Mouse (Mus musculus) testis, postnatal 14 days (tissue): Measurements from ENCODE around the gene Tbc1d13.

Experiments used
- DNase-seq: peaks from one replicate; pipeline ENCODE4 v3.0.0; 2021; ENCODE audit warnings: low spot score

The Tbc1d13 gene

GRCm38 (mm10) chr2:30133613-30134377, at the start of gene Tbc1d13:
Gene Tbc1d13 (plus strand): TSS chr2:30133746.
- peak; percentile 94 for DNase-seq

DNA sequence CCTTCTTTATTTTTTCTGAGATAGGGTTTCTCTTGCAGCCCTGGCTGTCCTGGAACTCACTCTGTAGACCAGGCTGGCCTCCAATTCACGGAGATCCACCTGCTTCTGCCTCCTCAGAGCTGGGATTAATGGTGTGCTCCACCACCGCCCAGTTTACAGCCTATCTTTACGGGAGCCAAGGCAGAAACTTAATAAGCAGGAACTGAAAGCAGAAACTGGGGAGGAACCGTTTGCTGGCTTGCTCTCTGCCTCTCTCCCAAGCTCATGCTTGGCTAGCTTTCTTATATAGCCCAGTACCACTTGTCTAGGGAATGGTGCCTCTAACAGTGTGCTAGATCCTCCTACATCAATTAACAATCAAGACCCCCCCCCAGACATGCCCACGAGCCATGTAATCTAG, 49.4 kb upstream of the Tbc1d13 start:
- DNase-seq, result no peak

DNA sequence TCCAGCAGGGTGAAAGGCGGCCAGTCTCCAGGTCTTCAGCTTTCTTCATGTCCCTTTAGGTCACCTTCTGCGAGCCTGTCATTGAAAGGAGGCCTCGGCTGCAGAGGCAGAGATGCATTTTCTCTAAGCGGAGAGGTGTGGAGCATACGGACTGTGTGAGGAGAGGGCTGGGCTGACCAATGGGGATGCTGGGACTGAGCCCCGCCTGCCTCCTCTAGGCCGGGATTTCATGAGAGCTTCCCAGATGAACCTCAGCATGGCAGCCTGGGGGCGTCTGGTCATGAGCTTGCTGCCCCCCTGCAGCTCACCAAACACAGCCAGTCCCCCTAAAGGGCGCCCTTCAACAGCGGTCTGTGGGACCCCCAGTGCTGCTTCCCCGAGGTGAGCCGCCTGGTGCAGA, 48.9 kb upstream of the Tbc1d13 start:
- DNase-seq, result no peak

- no peak for DNase-seq
These were observed 46.2 kb upstream of the Tbc1d13 start for GRCm38 (mm10) chr2:30087310-30087709.

- DNase-seq, result no peak
These were observed 42.0 kb upstream of the Tbc1d13 start for GRCm38 (mm10) chr2:30091521-30091920.

- DNase-seq, result no peak
These were observed 41.1 kb upstream of the Tbc1d13 start for GRCm38 (mm10) chr2:30092280-30092918.

DNA sequence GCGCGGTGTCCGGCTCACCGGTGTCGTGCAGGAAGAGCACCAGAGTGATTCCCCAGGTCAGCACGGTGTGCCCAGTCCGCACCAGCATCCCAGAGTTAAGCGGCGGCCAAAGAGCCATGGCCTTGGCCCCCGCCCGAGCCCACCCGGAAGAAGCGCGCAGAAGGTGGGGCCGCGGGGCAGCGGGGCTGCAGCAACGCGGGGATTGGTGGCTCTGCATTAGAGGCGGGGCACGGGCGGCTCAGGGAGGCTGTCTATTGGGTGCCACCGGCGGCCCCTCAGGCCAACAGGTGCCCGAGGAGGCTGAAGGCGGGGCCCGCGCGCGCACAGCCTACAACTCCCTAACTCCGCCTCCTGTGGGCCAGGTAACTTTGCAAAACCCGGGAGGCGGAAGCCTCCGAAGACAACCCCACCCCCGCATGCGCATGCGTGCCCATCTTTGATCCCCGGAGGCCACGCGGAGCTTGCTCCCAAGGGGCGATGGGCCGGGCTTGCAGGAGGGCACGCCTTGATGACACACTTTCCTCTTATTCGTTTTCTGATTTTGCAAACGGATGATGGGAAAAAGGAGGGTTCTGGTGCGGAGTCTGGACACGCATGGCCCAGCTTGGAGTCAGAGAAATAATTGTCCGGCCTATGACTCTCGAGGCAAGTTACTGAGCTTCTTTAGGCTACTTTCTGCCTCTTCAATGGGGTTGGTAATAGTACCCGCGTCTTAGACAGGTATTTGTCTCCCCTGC, 39.9 kb upstream of the Tbc1d13 start, which contains the start of gene Zdhhc12:
TSS of gene Zdhhc12 (minus strand) at position 178 of the 737 bp plus-strand sequence.
- peak; percentile 96 for DNase-seq

DNA sequence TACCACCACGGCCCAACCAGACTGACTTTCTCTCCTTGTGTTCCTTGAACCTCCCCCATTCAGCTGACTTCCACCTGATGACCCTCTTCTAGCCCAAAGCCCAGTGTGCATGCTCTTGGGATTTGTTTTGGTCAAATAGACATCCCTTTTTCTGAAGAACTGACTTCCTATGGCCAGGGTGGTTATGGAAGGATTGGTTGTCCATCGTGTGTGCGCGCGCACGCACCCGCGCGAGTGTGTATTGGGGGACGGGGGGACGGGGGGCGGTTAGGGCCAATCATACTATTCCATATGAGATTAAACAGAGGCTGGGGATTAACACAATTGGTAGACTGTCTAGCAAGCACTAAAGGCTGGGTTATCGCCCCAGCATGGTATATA, 39.3 kb upstream of the Tbc1d13 start:
- no peak for DNase-seq

DNA sequence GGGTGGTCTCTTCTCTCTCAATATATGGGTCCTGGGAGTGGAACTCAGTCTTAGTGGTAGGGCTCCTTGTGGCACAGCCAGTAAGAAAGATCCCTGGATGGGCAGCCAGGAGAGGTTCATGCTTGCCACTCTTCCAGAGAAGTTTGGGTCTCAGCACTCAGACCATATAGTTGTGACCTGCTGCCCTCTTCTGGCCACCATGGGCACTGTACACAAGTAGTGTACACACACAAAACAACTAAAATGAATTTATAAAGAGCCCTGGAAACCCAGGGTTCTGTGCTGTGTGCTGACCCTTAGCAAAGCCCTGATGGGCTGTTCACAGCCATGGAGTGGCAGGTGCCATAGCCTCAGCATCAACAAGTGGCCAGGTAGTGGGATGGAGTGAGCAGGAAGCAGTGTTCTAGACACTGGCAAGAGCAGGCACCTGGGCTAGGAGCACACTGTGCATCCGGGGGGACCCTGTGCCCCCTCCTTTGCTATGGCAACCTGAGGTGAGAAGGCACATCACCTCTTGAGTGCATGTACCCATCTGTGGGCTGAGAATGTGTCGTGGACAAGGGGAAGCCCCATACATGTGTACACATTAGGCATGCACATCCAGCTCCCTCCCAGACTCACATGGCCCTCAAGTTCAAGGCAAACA, 37.5 kb upstream of the Tbc1d13 start:
- no peak for DNase-seq

DNA sequence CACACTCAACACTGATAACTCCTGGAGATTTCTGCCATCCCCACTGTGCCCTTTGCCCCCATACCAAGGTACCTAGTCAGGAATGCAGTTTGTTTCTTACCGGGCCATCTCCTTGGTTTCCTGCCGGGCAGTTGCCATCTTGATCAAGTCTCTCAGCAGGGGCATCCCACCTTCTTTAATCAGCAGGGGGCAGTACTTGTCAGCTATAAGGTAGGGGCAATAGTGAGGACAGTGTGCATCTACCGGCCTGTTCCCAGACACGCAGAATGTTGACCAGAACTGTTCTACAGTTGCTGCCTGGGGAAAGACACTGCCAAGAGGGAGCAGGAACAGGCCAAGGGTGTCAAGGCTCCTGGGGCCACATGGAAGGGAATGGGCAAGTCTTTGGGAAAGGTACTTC, 33.3 kb upstream of the Tbc1d13 start:
- no peak for DNase-seq

GRCm38 (mm10) chr2:30106364-30106763, 27.2 kb upstream of the Tbc1d13 start:
- DNase-seq, result no peak

GRCm38 (mm10) chr2:30107646-30108045, 25.9 kb upstream of the Tbc1d13 start:
- DNase-seq, result no peak

GRCm38 (mm10) chr2:30108260-30108659, 25.3 kb upstream of the Tbc1d13 start:
- DNase-seq, result no peak

DNA sequence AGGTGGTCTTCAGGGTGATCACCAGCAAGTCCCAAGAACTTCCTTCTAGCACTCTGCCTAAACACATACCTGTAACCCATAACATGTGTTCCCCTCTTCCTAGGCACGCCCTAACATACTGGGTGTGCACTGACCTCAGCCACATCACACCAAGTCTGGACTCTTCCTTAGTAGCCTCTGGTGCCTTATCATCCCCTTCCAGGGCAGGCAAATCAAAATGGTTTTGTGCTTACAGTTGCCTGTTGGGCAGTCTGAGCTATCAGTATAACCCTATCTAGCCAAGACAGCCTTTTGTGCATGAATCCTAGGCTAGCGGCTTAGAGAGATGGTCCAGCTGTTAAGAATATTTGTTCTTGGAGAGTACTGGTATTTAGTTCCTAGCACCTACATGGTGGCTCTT, 22.0 kb upstream of the Tbc1d13 start:
- no peak for DNase-seq

- DNase-seq, result no peak
These were observed 21.0 kb upstream of the Tbc1d13 start for GRCm38 (mm10) chr2:30112564-30112963.

DNA sequence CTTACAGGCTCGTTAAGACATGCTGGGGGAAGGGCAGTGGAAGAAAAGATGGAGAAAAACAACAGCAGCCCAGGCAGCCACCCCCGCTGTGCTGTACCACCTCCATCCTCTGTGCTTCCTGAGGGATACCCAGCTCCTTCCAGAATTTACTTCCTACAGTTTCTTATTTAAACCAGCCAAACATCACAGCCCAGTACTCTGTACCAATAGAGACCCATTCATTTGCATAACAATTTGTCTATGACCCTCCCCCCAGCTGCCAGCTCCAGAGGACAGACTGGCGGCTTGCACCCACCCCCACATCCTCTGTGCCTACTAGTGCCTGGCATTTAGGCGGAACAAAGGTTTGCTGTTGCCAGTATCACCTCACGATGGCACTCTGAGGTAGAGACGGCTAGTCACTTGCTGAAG, 13.9 kb upstream of the Tbc1d13 start:
- DNase-seq, result no peak

DNA sequence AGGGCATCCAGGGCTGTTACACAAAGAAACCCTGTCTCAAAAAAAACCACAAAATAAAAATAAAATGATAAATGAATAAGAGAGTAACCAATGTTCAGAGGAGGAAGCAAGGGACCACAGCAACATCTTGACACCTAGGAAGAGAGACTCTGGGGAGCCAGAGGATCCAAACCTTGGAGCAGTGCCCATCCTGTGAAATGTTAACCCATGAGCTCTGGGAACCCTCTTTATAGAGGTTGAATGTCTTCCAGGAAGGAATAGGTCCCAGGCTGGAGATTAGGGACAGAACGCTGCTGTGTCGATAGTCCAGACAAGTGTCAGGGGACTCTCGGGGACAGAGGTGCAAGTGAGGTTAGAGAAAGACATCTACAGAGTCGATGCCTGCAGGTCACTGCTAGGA, 13.3 kb upstream of the Tbc1d13 start:
- DNase-seq, result no peak

DNA sequence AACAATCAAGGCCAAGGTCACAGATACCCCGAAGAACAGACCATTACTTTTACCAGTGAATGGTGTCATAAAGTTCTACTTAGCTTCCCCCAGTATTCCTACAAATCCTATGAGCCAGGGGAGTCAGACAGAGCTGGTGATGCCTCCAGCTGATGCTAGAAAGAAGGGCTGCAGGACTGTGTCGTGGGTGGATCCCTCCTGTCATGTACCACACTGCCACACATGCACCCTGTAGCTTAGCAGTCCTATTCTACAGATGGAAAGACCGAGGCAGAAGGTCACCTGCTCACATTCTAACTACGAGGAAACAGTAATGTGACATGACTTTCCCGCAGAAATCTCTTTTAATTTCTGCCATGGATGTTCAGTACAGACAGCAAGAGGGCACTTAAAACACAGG, 10.8 kb upstream of the Tbc1d13 start:
- DNase-seq, result no peak

- no peak for DNase-seq
These were observed 9.6 kb upstream of the Tbc1d13 start for GRCm38 (mm10) chr2:30123729-30124471.

GRCm38 (mm10) chr2:30124472-30125274, 8.9 kb upstream of the Tbc1d13 start, which contains the start of gene Zer1:
Gene Zer1 (minus strand): TSS chr2:30124585.
- peak; percentile 94 for DNase-seq

GRCm38 (mm10) chr2:30128789-30129188, 4.8 kb upstream of the Tbc1d13 start:
- DNase-seq, result no peak
